Mouse (Mus musculus) ovary, postnatal 36 days (tissue): Measurements from ENCODE around the gene Ptch1.

Source experiments
- DNase-seq: peaks from one replicate; pipeline ENCODE4 v3.0.0; 2022; ENCODE audit warnings: low spot score, mixed read lengths

Gene Ptch1

GRCm38 (mm10) chr13:63534981-63535380 is 38.4 kb downstream of the Ptch1 start:
- no peak for DNase-seq

GRCm38 (mm10) chr13:63530857-63531256 is 42.5 kb downstream of the Ptch1 start:
- DNase-seq = no peak

- DNase-seq = no peak
Observed at GRCm38 (mm10) chr13:63530371-63530764, 43.0 kb downstream of the Ptch1 start.

- no peak for DNase-seq
Observed at GRCm38 (mm10) chr13:63529602-63530370, 43.6 kb downstream of the Ptch1 start.

- DNase-seq = no peak
Observed at GRCm38 (mm10) chr13:63528852-63529251, 44.5 kb downstream of the Ptch1 start.

- DNase-seq = no peak
Observed at GRCm38 (mm10) chr13:63528164-63528675, 45.2 kb downstream of the Ptch1 start.

- no peak for DNase-seq
Observed at GRCm38 (mm10) chr13:63525571-63526197, 47.7 kb downstream of the Ptch1 start.

GRCm38 (mm10) chr13:63524608-63525570 is 48.5 kb downstream of the Ptch1 start:
- no peak for DNase-seq

- no peak for DNase-seq
Observed at GRCm38 (mm10) chr13:63524061-63524460, 49.3 kb downstream of the Ptch1 start.

- no peak for DNase-seq
Observed at GRCm38 (mm10) chr13:63522832-63523231, 50.6 kb downstream of the Ptch1 start.

- DNase-seq = no peak
Observed at GRCm38 (mm10) chr13:63520110-63520509, 53.3 kb downstream of the Ptch1 start.

- no peak for DNase-seq
Observed at GRCm38 (mm10) chr13:63516535-63516934, 56.9 kb downstream of the Ptch1 start.

- no peak for DNase-seq
Observed at GRCm38 (mm10) chr13:63515542-63515941, 57.9 kb downstream of the Ptch1 start.

GRCm38 (mm10) chr13:63514931-63515360 is 58.5 kb downstream of the Ptch1 start:
- DNase-seq = no peak

- DNase-seq = no peak
Observed at GRCm38 (mm10) chr13:63513374-63514098, 59.9 kb downstream of the Ptch1 start.

GRCm38 (mm10) chr13:63512411-63512810 is 61.0 kb downstream of the Ptch1 start:
- DNase-seq = no peak

- no peak for DNase-seq
Observed at GRCm38 (mm10) chr13:63507821-63508220, 65.6 kb downstream of the Ptch1 start.

- DNase-seq = no peak
Observed at GRCm38 (mm10) chr13:63507001-63507556, 66.3 kb downstream of the Ptch1 start.

GRCm38 (mm10) chr13:63506364-63506763 is 67.0 kb downstream of the Ptch1 start:
- no peak for DNase-seq

GRCm38 (mm10) chr13:63502391-63502790 is 71.0 kb downstream of the Ptch1 start:
- DNase-seq = no peak

- DNase-seq = no peak
Observed at GRCm38 (mm10) chr13:63499489-63499888, 73.9 kb downstream of the Ptch1 start.
